Mouse (Mus musculus) C2C12 (cell line): ENCODE data around the gene 1700012B07Rik. TPM values are rescaled to one million over a fixed set of nuclear protein-coding genes. Genes with fewer than 3 reads are reported as not detected.

Source experiments
- H3K27me3 ChIP-seq: one replicate; pipeline ENCODE4 v1.6.1; 2011; ENCODE audit not compliant: control insufficient read depth, insufficient read depth, insufficient read length
- H3K36me3 ChIP-seq: one replicate; pipeline ENCODE4 v1.6.1; 2011; ENCODE audit not compliant: control insufficient read depth, insufficient read depth
- H3K4me3 ChIP-seq: one replicate; pipeline ENCODE4 v1.5.1; 2011; ENCODE audit warnings: mild to moderate bottlenecking, control low read depth; ENCODE audit not compliant: poor library complexity, insufficient read depth, severe bottlenecking
- H3K79me2 ChIP-seq: one replicate; pipeline ENCODE4 v1.6.1; 2011; ENCODE audit not compliant: control insufficient read depth, insufficient read depth
- H3K79me3 ChIP-seq: one replicate; pipeline ENCODE4 v1.6.1; 2011; ENCODE audit warnings: low read depth, control low read depth
- H3ac ChIP-seq: one replicate; pipeline ENCODE3; 2011; ENCODE audit warnings: low read depth; ENCODE audit not compliant: control insufficient read depth, insufficient read length
- CEBPB ChIP-seq: IDR thresholded peaks from one replicate; pipeline ENCODE4 v1.6.1; 2011; ENCODE audit warnings: low read depth, mild to moderate bottlenecking, control low read depth, moderate library complexity
- CTCF ChIP-seq: IDR thresholded peaks from one replicate; pipeline ENCODE4 v1.5.1; 2011; ENCODE audit not compliant: control insufficient read depth, insufficient read depth, insufficient read length
- FOSL1 ChIP-seq: IDR thresholded peaks from one replicate; pipeline ENCODE4 v1.8.0; 2011; ENCODE audit warnings: mild to moderate bottlenecking, low read length; ENCODE audit not compliant: poor library complexity, insufficient read depth, severe bottlenecking
- MAX ChIP-seq: IDR thresholded peaks from one replicate; pipeline ENCODE4 v1.6.1; 2011; ENCODE audit warnings: mild to moderate bottlenecking, control low read depth
- MYOD1 ChIP-seq: IDR thresholded peaks from one replicate; pipeline ENCODE4 v1.6.1; 2011; ENCODE audit warnings: low read depth; ENCODE audit not compliant: control insufficient read depth, insufficient read length
- MYOG ChIP-seq: IDR thresholded peaks from one replicate; pipeline ENCODE4 v1.6.1; 2011; ENCODE audit not compliant: control insufficient read depth, insufficient read length; ENCODE audit errors: extremely low read depth
- USF1 ChIP-seq: IDR thresholded peaks from one replicate; pipeline ENCODE4 v1.6.1; 2011; ENCODE audit warnings: low read depth, mild to moderate bottlenecking, control low read depth, moderate library complexity
- polyA plus RNA-seq: library from polyadenylated mRNA; unstranded; fragments of >200 nt; fragmentation: generic; extraction: Trizol; gene quantifications from one replicate; pipeline ENCODE4 v1.2.1, GENCODE M21; 2012; ENCODE audit warnings: missing spikeins

The 1700012B07Rik gene
- polyA plus RNA-seq, 1 experiment: 0.04 TPM

GRCm38 (mm10) chr11:109844466-109844865 is 16.6 kb upstream of the 1700012B07Rik start:
- Histone ChIP-seq H3K36me3 (no peaks in the 10 kb centered on the region), H3K79me3 (no peaks in the 10 kb centered on the region), H3K27me3 (no peaks in the 10 kb centered on the region), H3K79me2 (no peaks in the 10 kb centered on the region), H3ac (no peak overlapping the region), H3K4me3 (no peak overlapping the region)
- TF ChIP-seq MYOG (no peak), CEBPB (no peak), FOSL1 (no peak), MYOD1 (no peak), CTCF (no peak), USF1 (no peak), MAX (no peak)

DNA sequence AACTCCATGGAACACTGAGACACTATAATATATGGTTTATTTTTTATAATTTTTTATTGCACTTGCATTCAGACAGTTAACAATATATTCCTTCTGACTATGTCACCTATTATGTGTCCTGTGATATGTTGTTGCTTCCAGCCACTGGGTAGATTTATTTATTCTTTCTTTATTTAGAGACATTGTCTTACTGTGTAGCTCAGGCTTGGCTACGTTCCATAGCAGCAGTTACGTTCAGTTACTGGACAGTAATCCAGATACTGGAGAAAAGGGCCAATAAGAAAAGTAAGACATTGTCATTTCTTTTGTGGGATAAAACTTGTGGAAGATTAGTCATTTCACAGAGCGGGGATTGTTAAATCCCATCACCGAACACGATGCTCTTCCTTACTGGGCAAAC is 2.5 kb upstream of the 1700012B07Rik start:
- H3K79me3 ChIP-seq: no peaks in the 10 kb centered on the region
- no peaks in the 10 kb centered on the region for H3K27me3 ChIP-seq
- no peaks in the 10 kb centered on the region for H3K79me2 ChIP-seq
- H3K36me3 ChIP-seq: no peaks in the 10 kb centered on the region
- no peak overlapping the region for H3ac ChIP-seq
- H3K4me3 ChIP-seq: no peak overlapping the region
- TF ChIP-seq MAX (no peak), USF1 (no peak), CEBPB (no peak), MYOD1 (no peak), CTCF (no peak), MYOG (no peak), FOSL1 (no peak)

GRCm38 (mm10) chr11:109822280-109822679 is 5.6 kb downstream of the 1700012B07Rik start:
- Histone ChIP-seq H3K4me3 (no peak overlapping the region), H3K79me2 (no peaks in the 10 kb centered on the region), H3K79me3 (no peaks in the 10 kb centered on the region), H3K27me3 (no peaks in the 10 kb centered on the region), H3K36me3 (no peaks in the 10 kb centered on the region), H3ac (no peak overlapping the region)
- TF ChIP-seq USF1: no peak
- TF ChIP-seq CTCF: no peak
- no peak for TF ChIP-seq MAX
- TF ChIP-seq MYOD1: no peak
- TF ChIP-seq CEBPB: no peak
- no peak for TF ChIP-seq FOSL1
- no peak for TF ChIP-seq MYOG

- no peaks in the 10 kb centered on the region for H3K27me3 ChIP-seq
- H3K36me3 ChIP-seq: no peaks in the 10 kb centered on the region
- H3K79me3 ChIP-seq: no peaks in the 10 kb centered on the region
- no peak overlapping the region for H3ac ChIP-seq
- H3K4me3 ChIP-seq: no peak overlapping the region
- H3K79me2 ChIP-seq: no peaks in the 10 kb centered on the region
- TF ChIP-seq FOSL1: peak; percentile 21
- no peak for TF ChIP-seq CTCF
- TF ChIP-seq MYOD1: peak; percentile 55
- TF ChIP-seq USF1: no peak
- TF ChIP-seq MAX: peak; percentile 69
- no peak for TF ChIP-seq MYOG
- peak; percentile 99 for TF ChIP-seq CEBPB
Measured at GRCm38 (mm10) chr11:109817405-109817804, 10.4 kb downstream of the 1700012B07Rik start.

DNA sequence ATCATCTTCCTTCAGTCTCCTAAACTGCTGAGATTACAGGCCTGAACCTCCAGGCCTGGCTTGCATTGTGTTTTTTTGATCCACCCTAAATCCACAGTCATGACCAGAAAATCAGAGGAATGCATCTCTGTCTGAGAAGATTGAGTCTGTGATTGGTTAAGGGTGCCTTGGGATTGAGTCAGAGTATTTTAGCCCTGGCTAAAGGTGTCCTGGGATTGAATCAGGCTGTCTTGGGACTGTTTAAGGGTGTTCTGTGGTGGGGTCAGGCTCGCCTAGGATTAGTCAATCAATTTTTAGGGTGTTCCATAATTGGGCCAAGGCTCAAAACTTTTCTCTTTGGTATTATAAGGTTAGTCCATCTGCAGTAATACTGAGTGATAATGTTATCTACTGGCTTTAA is 10.9 kb downstream of the 1700012B07Rik start:
- no peaks in the 10 kb centered on the region for H3K79me3 ChIP-seq
- no peak overlapping the region for H3ac ChIP-seq
- no peaks in the 10 kb centered on the region for H3K79me2 ChIP-seq
- no peak overlapping the region for H3K4me3 ChIP-seq
- H3K27me3 ChIP-seq: no peaks in the 10 kb centered on the region
- TF ChIP-seq USF1 (no peak), CTCF (no peak), MYOD1 (no peak), FOSL1 (peak; percentile 10), MAX (peak; percentile 38), CEBPB (peak; percentile 36), MYOG (no peak)
- H3K36me3 ChIP-seq: no peaks in the 10 kb centered on the region

DNA sequence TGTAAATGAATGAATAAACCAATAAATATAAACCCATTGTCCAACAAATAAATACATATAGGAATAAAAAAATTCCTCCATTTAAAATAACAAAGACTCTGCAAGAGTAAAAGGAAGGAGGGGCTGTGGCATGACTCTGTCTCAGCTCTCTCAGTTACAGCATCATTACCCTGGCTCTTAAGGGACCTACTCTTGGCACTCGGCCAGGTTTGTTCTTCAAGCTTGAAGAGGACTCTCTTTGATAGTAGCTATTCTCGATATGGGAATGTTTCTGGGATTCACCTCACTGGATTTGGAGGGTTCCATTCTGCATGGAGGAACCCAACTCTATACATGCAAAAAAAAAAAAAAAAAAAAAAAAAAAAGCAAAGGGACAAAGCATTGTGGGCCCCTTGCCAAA is 16.1 kb downstream of the 1700012B07Rik start:
- H3K36me3 ChIP-seq: no peaks in the 10 kb centered on the region
- no peaks in the 10 kb centered on the region for H3K79me3 ChIP-seq
- no peaks in the 10 kb centered on the region for H3K27me3 ChIP-seq
- TF ChIP-seq MYOG: no peak
- TF ChIP-seq MYOD1: no peak
- no peak for TF ChIP-seq CEBPB
- TF ChIP-seq CTCF: no peak
- TF ChIP-seq USF1: no peak
- no peak for TF ChIP-seq FOSL1
- no peak for TF ChIP-seq MAX
- H3K79me2 ChIP-seq: no peaks in the 10 kb centered on the region
- no peak overlapping the region for H3K4me3 ChIP-seq
- no peak overlapping the region for H3ac ChIP-seq
